Mouse (Mus musculus) ES-E14 (cell line): ENCODE results near the gene Iqschfp.

ENCODE experiments used
- CHD2 ChIP-seq: IDR thresholded peaks from 2 replicates; pipeline ENCODE4 v1.6.1; 2014; ENCODE audit warnings: mild to moderate bottlenecking, low read depth, low read length, inconsistent platforms
- HCFC1 ChIP-seq: IDR thresholded peaks from 2 replicates; pipeline ENCODE4 v1.6.1; 2012; ENCODE audit warnings: low read length, inconsistent platforms, borderline replicate concordance; ENCODE audit not compliant: insufficient read depth
- MAFK ChIP-seq: IDR thresholded peaks from 2 replicates; pipeline ENCODE4 v1.6.1; 2014; ENCODE audit warnings: mild to moderate bottlenecking, low read depth, low read length, inconsistent platforms; ENCODE audit not compliant: insufficient read depth
- ZC3H11A ChIP-seq: IDR thresholded peaks from 2 replicates; pipeline ENCODE4 v1.6.1; 2012; ENCODE audit warnings: low read depth, mild to moderate bottlenecking, inconsistent platforms, low read length, borderline replicate concordance
- ZNF384 ChIP-seq: IDR thresholded peaks from 2 replicates; pipeline ENCODE4 v1.6.1; 2012; ENCODE audit warnings: low read depth, low read length, inconsistent platforms

GRCm38 (mm10) chr3:68375100-68375508 lies 483.1 kb downstream of the Iqschfp start:
- no peak for TF ChIP-seq ZC3H11A
- TF ChIP-seq MAFK = no peak
- TF ChIP-seq CHD2 = no peak
- no peak for TF ChIP-seq ZNF384
- TF ChIP-seq HCFC1 = no peak
